13 mouse cellular contexts compared by ENCODE assay signal in genomic region chr7:116715234-116716046, GRCm38 (mm10).
DNase-seq lines count a peak whose midpoint lies in the region; ATAC-seq and TF ChIP-seq lines count a peak whose summit lies in the region.
"Had no signal": no experiment of that assay in that cellular context is flagged by ENCODE, and none has a peak within 500 bp of the region (broad histone marks: within the 10 kb centered on the region; RNA-seq: fewer than 3 reads in every experiment).

No protein-coding gene starts in this region.

- TF ChIP-seq EP300 in stomach, postnatal 0 days (optimal IDR thresholded peaks at IDR 0.05), result no peak

- no peak for TF ChIP-seq CTCF in stomach, postnatal 0 days (IDR thresholded peaks at IDR 0.05; ENCODE audit: low read depth)
- TF ChIP-seq CTCF in kidney, adult 2 months (conservative IDR thresholded peaks at IDR 0.05; ENCODE audit: insufficient read depth, insufficient read length, low read depth, low read length), result no peak

- H3K4me3 ChIP-seq in stomach, embryonic 16.5 days (replicated peaks; ENCODE audit: low read length), result no peak overlapping the region
- H3K4me3 ChIP-seq in stomach, postnatal 0 days (ENCODE audit: low read depth, low read length), result no peak overlapping the region
- H3K4me3 ChIP-seq in kidney, adult 2 months (ENCODE audit: insufficient read depth, low read depth, low read length), result no peak overlapping the region
- no peak overlapping the region for H3K4me3 ChIP-seq in forebrain, embryonic 13.5 days
- H3K4me3 ChIP-seq: midbrain, embryonic 10.5 days had no signal

- H3K4me1 ChIP-seq in stomach, embryonic 16.5 days (ENCODE audit: control insufficient read depth, insufficient read depth, low read length), result no peaks in the 10 kb centered on the region
- no peaks in the 10 kb centered on the region for H3K4me1 ChIP-seq in stomach, postnatal 0 days (replicated peaks; ENCODE audit: control insufficient read depth, insufficient read depth)
- H3K4me1 ChIP-seq in kidney, adult 2 months (ENCODE audit: control insufficient read depth, insufficient read depth, low read length), result no peaks in the 10 kb centered on the region
- no peaks in the 10 kb centered on the region for H3K4me1 ChIP-seq in forebrain, embryonic 13.5 days
- H3K4me1 ChIP-seq: midbrain, embryonic 10.5 days had no signal

- H3K27me3 ChIP-seq in stomach, embryonic 16.5 days (ENCODE audit: control insufficient read depth, insufficient read depth, low read length), result no peaks in the 10 kb centered on the region
- H3K27me3 ChIP-seq in stomach, postnatal 0 days (ENCODE audit: control insufficient read depth, insufficient read depth, low read length), result no peaks in the 10 kb centered on the region
- H3K27me3 ChIP-seq in kidney, adult 2 months (replicated peaks; ENCODE audit: control insufficient read depth, insufficient read depth, low read length), result no peaks in the 10 kb centered on the region
- H3K27me3 ChIP-seq in forebrain, embryonic 13.5 days, result no peaks in the 10 kb centered on the region

- peak; percentile 33 to 61 for DNase-seq in adrenal gland, adult (ENCODE audit: inconsistent age in 2 of 2, low spot score in 1 of 2)
- DNase-seq in adrenal gland, postnatal 4 days (ENCODE audit: low spot score in 2 of 2), result no peak
- DNase-seq in stomach, postnatal 0 days (ENCODE audit: low spot score), result no peak
- DNase-seq in kidney, adult 2 months, result peak; percentile 81
- DNase-seq in testis, postnatal 14 days (ENCODE audit: low spot score), result no peak
- DNase-seq: cerebellum, postnatal 14 days; layer of hippocampus, adult 9-11 months; lung, adult 2 months had no signal

- no peaks in the 10 kb centered on the region for H3K36me3 ChIP-seq in stomach, embryonic 16.5 days (ENCODE audit: control insufficient read depth, insufficient read depth, low read length)
- H3K36me3 ChIP-seq in stomach, postnatal 0 days (ENCODE audit: control insufficient read depth, insufficient read depth, low read length), result no peaks in the 10 kb centered on the region
- H3K36me3 ChIP-seq in kidney, adult 2 months (ENCODE audit: control insufficient read depth, insufficient read depth, low read length), result no peaks in the 10 kb centered on the region
- H3K36me3 ChIP-seq in forebrain, embryonic 13.5 days (ENCODE audit: poor library complexity, severe bottlenecking), result no peaks in the 10 kb centered on the region
- H3K36me3 ChIP-seq: midbrain, embryonic 10.5 days had no signal

- no peaks in the 10 kb centered on the region for H3K9me3 ChIP-seq in stomach, embryonic 16.5 days (replicated peaks; ENCODE audit: control insufficient read depth, low read length)
- no peaks in the 10 kb centered on the region for H3K9me3 ChIP-seq in stomach, postnatal 0 days (ENCODE audit: control insufficient read depth, low read length)
- no peaks in the 10 kb centered on the region for H3K9me3 ChIP-seq in forebrain, embryonic 13.5 days (replicated peaks)
- H3K9me3 ChIP-seq: midbrain, embryonic 10.5 days had no signal

- ATAC-seq in stomach, embryonic 16.5 days (ENCODE audit: insufficient read depth, low FRiP score), result peak; percentile 21; the same call in 1 of the 2 replicates
- no peak for ATAC-seq in stomach, postnatal 0 days (ENCODE audit: low FRiP score, low TSS enrichment)
- no peak for ATAC-seq in megakaryocyte-erythroid progenitor cell, adult 5-6 weeks (replicated peaks; ENCODE audit: low FRiP score, low TSS enrichment, poor library complexity, severe bottlenecking)
- no peak for ATAC-seq in forebrain, embryonic 13.5 days
- ATAC-seq: hindbrain, embryonic 16.5 days had no signal

- no peak overlapping the region for H3K9ac ChIP-seq in stomach, embryonic 16.5 days (ENCODE audit: low read length)
- no peak overlapping the region for H3K9ac ChIP-seq in stomach, postnatal 0 days (ENCODE audit: low read length)
- no peak overlapping the region for H3K9ac ChIP-seq in forebrain, embryonic 13.5 days

- no peak for TF ChIP-seq POLR2A in kidney, adult 2 months (IDR thresholded peaks at IDR 0.05; ENCODE audit: low read depth, low read length)

- 49% methylated on average over 10 of the region's 10 CpGs for WGBS in stomach, embryonic 16.5 days
- WGBS in stomach, postnatal 0 days, result 46% methylated on average over 10 of the region's 10 CpGs
- 45% methylated on average over 10 of the region's 10 CpGs for WGBS in kidney, adult 2 months
- 74% methylated on average over 10 of the region's 10 CpGs for WGBS in forebrain, embryonic 13.5 days

- H3K4me2 ChIP-seq in stomach, embryonic 16.5 days (ENCODE audit: low read depth, low read length), result no peak overlapping the region
- no peak overlapping the region for H3K4me2 ChIP-seq in stomach, postnatal 0 days (replicated peaks; ENCODE audit: low read depth)
- no peak overlapping the region for H3K4me2 ChIP-seq in forebrain, embryonic 13.5 days

- no peak overlapping the region for H3K27ac ChIP-seq in stomach, embryonic 16.5 days (ENCODE audit: low read length)
- no peak overlapping the region for H3K27ac ChIP-seq in stomach, postnatal 0 days (replicated peaks)
- peak overlapping the region; percentile 53 for H3K27ac ChIP-seq in kidney, adult 2 months (ENCODE audit: insufficient read depth, low read depth, low read length)
- H3K27ac ChIP-seq in forebrain, embryonic 13.5 days, result no peak overlapping the region
- H3K27ac ChIP-seq: midbrain, embryonic 10.5 days had no signal

Comparison
In these comparisons a context has a peak if more than half of its experiments do, and no peak if none do; other contexts are left out.
1. DNase-seq: peak in adrenal gland, adult (2 of 2) and kidney, adult 2 months (single experiment); none in adrenal gland, postnatal 4 days (0 of 2), stomach, postnatal 0 days (single experiment) and testis, postnatal 14 days (single experiment).